Mouse (Mus musculus) adipocyte (in vitro differentiated cells): ENCODE measurements around the gene Dzank1.

Source experiments
- DNase-seq: peaks from one replicate; pipeline ENCODE4 v3.0.0-alpha.2; 2016; ENCODE audit warnings: low spot score

The Dzank1 gene

GRCm38 (mm10) chr2:144465876-144466575, 61.2 kb downstream of the Dzank1 start:
- DNase-seq = no peak

- peak; percentile 24 for DNase-seq
Measured at GRCm38 (mm10) chr2:144464799-144465760, 62.1 kb downstream of the Dzank1 start.

GRCm38 (mm10) chr2:144464182-144464581, 63.0 kb downstream of the Dzank1 start:
- DNase-seq = peak; percentile 76

- DNase-seq = peak; percentile 71
Measured at GRCm38 (mm10) chr2:144458975-144459754, 68.0 kb downstream of the Dzank1 start.

- no peak for DNase-seq
Measured at GRCm38 (mm10) chr2:144458355-144458754, 68.9 kb downstream of the Dzank1 start.

- peak; percentile 94 for DNase-seq
Measured at GRCm38 (mm10) chr2:144452364-144453008, 74.7 kb downstream of the Dzank1 start.

- no peak for DNase-seq
Measured at GRCm38 (mm10) chr2:144450378-144450777, 76.8 kb downstream of the Dzank1 start.

GRCm38 (mm10) chr2:144446360-144446999, 80.7 kb downstream of the Dzank1 start:
- no peak for DNase-seq

- peak; percentile 93 for DNase-seq
Measured at GRCm38 (mm10) chr2:144441386-144441915, 85.8 kb downstream of the Dzank1 start.

- DNase-seq = no peak
Measured at GRCm38 (mm10) chr2:144439191-144439700, 88.0 kb downstream of the Dzank1 start.

- no peak for DNase-seq
Measured at GRCm38 (mm10) chr2:144438424-144438823, 88.8 kb downstream of the Dzank1 start.

GRCm38 (mm10) chr2:144435679-144436078, 91.5 kb downstream of the Dzank1 start:
- no peak for DNase-seq

GRCm38 (mm10) chr2:144431286-144431825, 95.9 kb downstream of the Dzank1 start:
- DNase-seq = no peak

- DNase-seq = peak; percentile 39
Measured at GRCm38 (mm10) chr2:144429171-144429570, 98.0 kb downstream of the Dzank1 start.

GRCm38 (mm10) chr2:144428659-144429058, 98.6 kb downstream of the Dzank1 start:
- DNase-seq = no peak

GRCm38 (mm10) chr2:144427852-144428251, 99.4 kb downstream of the Dzank1 start:
- peak; percentile 69 for DNase-seq

GRCm38 (mm10) chr2:144425761-144426160, 101.5 kb downstream of the Dzank1 start:
- peak; percentile 74 for DNase-seq

GRCm38 (mm10) chr2:144422094-144422675, 105.0 kb downstream of the Dzank1 start:
- no peak for DNase-seq
